Mouse (Mus musculus) heart, postnatal 36 days (tissue): ENCODE measurements around the gene Ski. TPM values are rescaled to one million over a fixed set of nuclear protein-coding genes. Genes with fewer than 3 reads are reported as not detected.
A peak's percentile ranks its signal among the peaks of the same experiment; 100 is the strongest.
"Not testable (repeated sequence)": the region's sequence is repeated elsewhere in the genome, so short reads cannot be mapped to it uniquely, and the experiment has no call there.

Experiments
- DNase-seq, 2 experiments: peaks; one replicate each; pipeline ENCODE4 v3.0.0; 2021 to 2022
- intact Hi-C: fragments of 180-260 bp; cut with DNase I; formaldehyde crosslinking; loops from one replicate; pipeline ENCODE4 v1.15.1; 2025
- total RNA-seq, 2 experiments: library from RNA; stranded (reverse); gene quantifications; 2 replicates each; pipeline ENCODE4 v1.2.3; 2021

Ski gene
- total RNA-seq, result 10 to 100 TPM; 53.3 to 56.8 TPM

GRCm38 (mm10) chr4:155222552-155222840 lies at the start of gene Ski:
Gene Ski (minus strand): TSS chr4:155222592.
- intact Hi-C loops, result no loop called here
- DNase-seq, result no peak

- DNase-seq, result peak; percentile 68 to 76
- intact Hi-C loops, result loop anchor here (1.0 to 10.0 kb wide), 3 partner anchors 16 to 394 kb away; no protein-coding TSS in a partner anchor
These were observed 46.0 kb upstream of the Ski start for GRCm38 (mm10) chr4:155268382-155268781.

- DNase-seq, result peak in 1 of 2 experiments; percentile 14
These were observed 45.3 kb upstream of the Ski start for GRCm38 (mm10) chr4:155267639-155268175.

GRCm38 (mm10) chr4:155267047-155267543 lies 44.7 kb upstream of the Ski start:
- DNase-seq, result no peak
- intact Hi-C loops, result loop anchor here (10.0 kb wide), 1 partner anchor 392 kb away; no protein-coding TSS in a partner anchor

More at GRCm38 (mm10) chr4:155267639-155268175, 45.3 kb upstream of the Ski start:
- intact Hi-C loops, result loop anchor here (1.0 to 10.0 kb wide), 3 partner anchors 17 to 393 kb away; no protein-coding TSS in a partner anchor

- DNase-seq, result no peak
- intact Hi-C loops, result loop anchor here (10.0 kb wide), 1 partner anchor 390 kb away; no protein-coding TSS in a partner anchor
These were observed 42.3 kb upstream of the Ski start for GRCm38 (mm10) chr4:155264521-155265321.

GRCm38 (mm10) chr4:155252253-155252652 lies 29.9 kb upstream of the Ski start:
- intact Hi-C loops, result loop anchor here (5.0 to 10.0 kb wide), 2 partner anchors 55 to 287 kb away; partner anchors contain the start of genes Hes5 and Pank4
- DNase-seq, result no peak

- intact Hi-C loops, result loop anchor here (5.0 to 10.0 kb wide), 2 partner anchors 56 to 286 kb away; partner anchors contain the start of genes Hes5 and Pank4
- no peak for DNase-seq
These were observed 28.8 kb upstream of the Ski start for GRCm38 (mm10) chr4:155251147-155251546.

GRCm38 (mm10) chr4:155250361-155251117 lies 28.1 kb upstream of the Ski start:
- intact Hi-C loops, result loop anchor here (5.0 to 10.0 kb wide), 2 partner anchors 57 to 286 kb away; partner anchors contain the start of genes Hes5 and Pank4
- DNase-seq, result peak; percentile 37 to 48

- intact Hi-C loops, result loop anchor here (1.0 to 10.0 kb wide), 6 partner anchors 14 to 285 kb away; partner anchors contain the start of genes Hes5 and Pank4
- DNase-seq, result peak; percentile 85 to 92
These were observed 27.4 kb upstream of the Ski start, which contains the start of gene Faap20 for GRCm38 (mm10) chr4:155249648-155250351. Gene Faap20 (plus strand): TSS chr4:155249802.

- intact Hi-C loops, result loop anchor here (1.0 to 5.0 kb wide), 4 partner anchors 14 to 154 kb away; no protein-coding TSS in a partner anchor
These were observed 26.9 kb upstream of the Ski start for GRCm38 (mm10) chr4:155249257-155249647.

GRCm38 (mm10) chr4:155248054-155248453 lies 25.7 kb upstream of the Ski start:
- intact Hi-C loops, result loop anchor here (1.0 to 5.0 kb wide), 2 partner anchors 25 to 41 kb away; no protein-coding TSS in a partner anchor

More at GRCm38 (mm10) chr4:155249257-155249647, 26.9 kb upstream of the Ski start:
- DNase-seq, result peak; percentile 94 to 96

GRCm38 (mm10) chr4:155246691-155247105 lies 24.3 kb upstream of the Ski start:
- intact Hi-C loops, result loop anchor here (5.0 kb wide), 1 partner anchor 39 kb away; no protein-coding TSS in a partner anchor

More at GRCm38 (mm10) chr4:155248054-155248453, 25.7 kb upstream of the Ski start:
- DNase-seq, result not testable (repeated sequence)

GRCm38 (mm10) chr4:155245770-155246492 lies 23.5 kb upstream of the Ski start:
- no peak for DNase-seq
- intact Hi-C loops, result loop anchor here (5.0 kb wide), 1 partner anchor 39 kb away; no protein-coding TSS in a partner anchor

More at GRCm38 (mm10) chr4:155246691-155247105, 24.3 kb upstream of the Ski start:
- no peak for DNase-seq

GRCm38 (mm10) chr4:155243233-155243632 lies 20.8 kb upstream of the Ski start:
- intact Hi-C loops, result no loop called here
- no peak for DNase-seq

- intact Hi-C loops, result no loop called here
- DNase-seq, result no peak
These were observed 19.9 kb upstream of the Ski start for GRCm38 (mm10) chr4:155242292-155242691.

GRCm38 (mm10) chr4:155241789-155242188 lies 19.4 kb upstream of the Ski start:
- intact Hi-C loops, result no loop called here
- DNase-seq, result no peak

- DNase-seq, result no peak
- intact Hi-C loops, result no loop called here
These were observed 17.1 kb upstream of the Ski start for GRCm38 (mm10) chr4:155239494-155239893.

- intact Hi-C loops, result no loop called here
- peak; percentile 45 to 47 for DNase-seq
These were observed 15.9 kb upstream of the Ski start for GRCm38 (mm10) chr4:155238276-155238675.
